Comparison of ENCODE assay signal across 31 mouse cellular contexts in the genomic region with DNA sequence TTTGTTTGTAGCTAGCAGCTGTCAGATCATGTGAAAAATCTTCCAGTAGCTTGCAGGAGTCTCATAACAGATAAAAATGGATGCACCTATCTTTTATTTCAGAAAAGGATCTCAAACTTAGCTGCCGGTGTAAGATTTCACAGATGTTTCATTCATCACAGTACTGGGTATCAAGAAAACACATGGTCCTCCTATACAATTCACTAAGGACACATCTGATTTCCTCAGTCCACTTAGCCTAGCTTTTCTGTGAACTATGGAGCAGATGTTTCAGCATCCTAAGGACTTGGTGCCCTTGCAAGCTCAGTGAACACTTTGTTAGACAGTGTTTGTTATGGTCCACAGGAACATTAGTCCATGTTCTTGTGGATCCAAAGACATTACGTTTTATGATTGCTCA. TPM values are rescaled to one million over a fixed set of nuclear protein-coding genes. Genes with fewer than 3 reads are reported as not detected.
DNase-seq lines count a peak whose midpoint lies in the region; ATAC-seq and TF ChIP-seq lines count a peak whose summit lies in the region.
"Had no signal": no experiment of that assay in that cellular context is flagged by ENCODE, and none has a peak within 500 bp of the region (broad histone marks: within the 10 kb centered on the region; RNA-seq: fewer than 3 reads in every experiment).

No protein-coding gene starts in this region.

- TF ChIP-seq CTCF in heart, postnatal 0 days (IDR thresholded peaks at IDR 0.05; ENCODE audit: low read depth) = no peak

- peaks cover 7% of the 10 kb centered on the region for H3K4me1 ChIP-seq in heart, postnatal 0 days (ENCODE audit: control insufficient read depth, insufficient read depth)
- no peaks in the 10 kb centered on the region for H3K4me1 ChIP-seq in limb, embryonic 13.5 days
- H3K4me1 ChIP-seq in limb, embryonic 10.5 days = peaks cover 3% of the 10 kb centered on the region; the same call in 1 of the 2 replicates
- no peaks in the 10 kb centered on the region for H3K4me1 ChIP-seq in limb, embryonic 14.5 days (ENCODE audit: control insufficient read depth, insufficient read depth, low read length)
- H3K4me1 ChIP-seq: embryonic facial prominence, embryonic 12.5 days had no signal

- H3K4me2 ChIP-seq in heart, postnatal 0 days (ENCODE audit: low read depth, low read length) = no peak overlapping the region
- H3K4me2 ChIP-seq in limb, embryonic 13.5 days (replicated peaks) = no peak overlapping the region
- H3K4me2 ChIP-seq in limb, embryonic 14.5 days (replicated peaks; ENCODE audit: low read depth, low read length, severe bottlenecking) = no peak overlapping the region
- H3K4me2 ChIP-seq: embryonic facial prominence, embryonic 12.5 days; embryonic facial prominence, embryonic 15.5 days; heart, embryonic 11.5 days; hindbrain, embryonic 14.5 days had no signal

- TF ChIP-seq EP300 in heart, postnatal 0 days (IDR thresholded peaks at IDR 0.05; ENCODE audit: low read depth) = no peak

- H3K4me3 ChIP-seq in heart, postnatal 0 days (ENCODE audit: low read depth, low read length) = no peak overlapping the region
- H3K4me3 ChIP-seq in limb, embryonic 13.5 days = no peak overlapping the region
- H3K4me3 ChIP-seq in limb, embryonic 10.5 days = no peak overlapping the region
- H3K4me3 ChIP-seq in limb, embryonic 14.5 days (replicated peaks; ENCODE audit: low read length) = no peak overlapping the region
- H3K4me3 ChIP-seq: embryonic facial prominence, embryonic 12.5 days; embryonic facial prominence, embryonic 15.5 days had no signal

- no peak for DNase-seq in frontal cortex, postnatal 14 days (ENCODE audit: low spot score in 2 of 2)
- no peak for DNase-seq in heart, postnatal 0 days (ENCODE audit: low spot score)
- no peak for DNase-seq in heart, postnatal 4 days
- no peak for DNase-seq in limb, embryonic 10.5 days (ENCODE audit: low spot score)
- no peak for DNase-seq in limb, embryonic 14.5 days (ENCODE audit: low spot score)
- DNase-seq in B cell, adult 2 months = no peak
- DNase-seq: adrenal gland, postnatal 14 days; cerebellum, adult 2 months; cerebellum, adult 9-11 months; cerebellum, postnatal 25 days; forebrain, postnatal 0 days had no signal

- H3K9ac ChIP-seq in heart, postnatal 0 days (replicated peaks; ENCODE audit: low read depth, low read length) = no peak overlapping the region
- H3K9ac ChIP-seq in limb, embryonic 13.5 days = no peak overlapping the region
- H3K9ac ChIP-seq in limb, embryonic 14.5 days (ENCODE audit: low read depth, low read length, severe bottlenecking) = no peak overlapping the region
- H3K9ac ChIP-seq: embryonic facial prominence, embryonic 12.5 days; embryonic facial prominence, embryonic 15.5 days; forebrain, postnatal 0 days; hindbrain, embryonic 14.5 days had no signal

- no peaks in the 10 kb centered on the region for H3K36me3 ChIP-seq in heart, postnatal 0 days (replicated peaks; ENCODE audit: control insufficient read depth, insufficient read depth, low read length)
- no peaks in the 10 kb centered on the region for H3K36me3 ChIP-seq in limb, embryonic 13.5 days
- H3K36me3 ChIP-seq in limb, embryonic 10.5 days = no peaks in the 10 kb centered on the region
- no peaks in the 10 kb centered on the region for H3K36me3 ChIP-seq in limb, embryonic 14.5 days (ENCODE audit: control insufficient read depth, insufficient read depth, low read length)
- H3K36me3 ChIP-seq: embryonic facial prominence, embryonic 12.5 days; embryonic facial prominence, embryonic 15.5 days; G1E had no signal

- 61% methylated on average over 2 of the region's 2 CpGs for WGBS in heart, postnatal 0 days
- 69% methylated on average over 2 of the region's 2 CpGs for WGBS in limb, embryonic 13.5 days
- WGBS in limb, embryonic 10.5 days = 93% methylated on average over 2 of the region's 2 CpGs
- WGBS in limb, embryonic 14.5 days = 93% methylated on average over 2 of the region's 2 CpGs

- no peaks in the 10 kb centered on the region for H3K27me3 ChIP-seq in heart, postnatal 0 days (ENCODE audit: control insufficient read depth, insufficient read depth, low read length)
- H3K27me3 ChIP-seq in limb, embryonic 13.5 days = no peaks in the 10 kb centered on the region
- no peaks in the 10 kb centered on the region for H3K27me3 ChIP-seq in limb, embryonic 10.5 days (ENCODE audit: low read depth, poor library complexity, severe bottlenecking)
- no peaks in the 10 kb centered on the region for H3K27me3 ChIP-seq in limb, embryonic 14.5 days (ENCODE audit: control insufficient read depth, insufficient read depth, low read length)
- H3K27me3 ChIP-seq: CH12.LX; embryonic facial prominence, embryonic 12.5 days; embryonic facial prominence, embryonic 15.5 days had no signal

- peak; percentile 65 for ATAC-seq in frontal cortex, adult (ENCODE audit: low TSS enrichment)
- ATAC-seq in heart, postnatal 0 days (ENCODE audit: insufficient read depth, low read depth) = peak; percentile 67
- ATAC-seq in limb, embryonic 13.5 days (ENCODE audit: low FRiP score, low read depth) = no peak; the same call in 1 of the 2 replicates
- ATAC-seq in limb, embryonic 14.5 days (ENCODE audit: low FRiP score, low read depth) = peak; percentile 55; the same call in 1 of the 2 replicates
- ATAC-seq: forebrain, embryonic 14.5 days; forebrain, postnatal 0 days; hindbrain, postnatal 0 days; inflammation-experienced regulatory T-cells, adult 6 months; intestine, embryonic 16.5 days; Patski had no signal

- peak overlapping the region; percentile 57 for H3K27ac ChIP-seq in heart, postnatal 0 days (ENCODE audit: low read depth)
- H3K27ac ChIP-seq in limb, embryonic 13.5 days = 0 out of 2 replicates have a peak overlapping the region, but pooled peaks have one; percentile 10
- no peak overlapping the region for H3K27ac ChIP-seq in limb, embryonic 10.5 days
- H3K27ac ChIP-seq in limb, embryonic 14.5 days (replicated peaks; ENCODE audit: low read depth, low read length) = no peak overlapping the region
- H3K27ac ChIP-seq: embryonic facial prominence, embryonic 12.5 days; embryonic facial prominence, embryonic 15.5 days; hindbrain, embryonic 14.5 days; hindbrain, postnatal 0 days had no signal

- no peaks in the 10 kb centered on the region for H3K9me3 ChIP-seq in heart, postnatal 0 days (replicated peaks; ENCODE audit: control insufficient read depth, low read length)
- H3K9me3 ChIP-seq in limb, embryonic 13.5 days = no peaks in the 10 kb centered on the region
- H3K9me3 ChIP-seq in limb, embryonic 10.5 days (replicated peaks) = no peaks in the 10 kb centered on the region
- H3K9me3 ChIP-seq in limb, embryonic 14.5 days (ENCODE audit: control insufficient read depth, low read length) = no peaks in the 10 kb centered on the region
- H3K9me3 ChIP-seq: embryonic facial prominence, embryonic 12.5 days; embryonic facial prominence, embryonic 15.5 days; G1E had no signal

- TF ChIP-seq POLR2A in limb, embryonic 14.5 days (IDR thresholded peaks at IDR 0.05; ENCODE audit: borderline replicate concordance, extremely low read depth, insufficient read depth, insufficient read length) = no peak

RNA-seq across cellular contexts. Expression of a gene that starts 33.0 kb away (rescaled TPM):
- not detected in 2 replicates for total RNA-seq in heart, postnatal 0 days (2014; rRNA removed; ENCODE audit: low replicate concordance)
- polyA plus RNA-seq in heart, postnatal 0 days (2015; fragmentation: Nextera tagmentation; extraction: Ambion mirVana) = not detected in 2 replicates
- 1 to 10 TPM; 1.1 TPM for total RNA-seq in heart, postnatal 4 days (2021)
- not detected in 2 replicates for polyA plus RNA-seq in limb, embryonic 13.5 days (2015; fragmentation: Nextera tagmentation; extraction: Ambion mirVana)
- polyA plus RNA-seq in limb, embryonic 10.5 days (2016; fragmentation: Nextera tagmentation; extraction: Ambion mirVana) = not detected in 2 replicates
- polyA plus RNA-seq in limb, embryonic 14.5 days (2012; rRNA removed) = 0.03 TPM in 1 of 2 replicates, not detected in the other
- polyA plus RNA-seq in limb, embryonic 14.5 days (2014; fragmentation: Nextera tagmentation; extraction: Ambion mirVana) = not detected in 2 replicates
- total RNA-seq: forebrain, postnatal 0 days; hindbrain, postnatal 0 days had no signal
- polyA plus RNA-seq: adrenal gland, adult 2 months; cerebellum, adult 2 months; embryonic facial prominence, embryonic 12.5 days; embryonic facial prominence, embryonic 15.5 days; forebrain, embryonic 11.5 days; forebrain, embryonic 14.5 days; forebrain, postnatal 0 days; G1E; gonadal fat pad, adult 2 months; heart, embryonic 11.5 days; heart, embryonic 14.5 days; hindbrain, embryonic 11.5 days; hindbrain, embryonic 14.5 days; hindbrain, postnatal 0 days; inflammation-experienced regulatory T-cells, adult 6 months; intestine, embryonic 16.5 days had no signal

RNA-seq across cellular contexts. Expression of a gene that starts 38.8 kb away (rescaled TPM):
- total RNA-seq in heart, postnatal 0 days (2014; rRNA removed; ENCODE audit: low replicate concordance) = not detected in 2 replicates
- not detected in 2 replicates for polyA plus RNA-seq in heart, postnatal 0 days (2015; fragmentation: Nextera tagmentation; extraction: Ambion mirVana)
- 1 to 10 TPM; 1.1 TPM for total RNA-seq in heart, postnatal 4 days (2021)
- not detected in 2 replicates for polyA plus RNA-seq in limb, embryonic 13.5 days (2015; fragmentation: Nextera tagmentation; extraction: Ambion mirVana)
- not detected in 2 replicates for polyA plus RNA-seq in limb, embryonic 10.5 days (2016; fragmentation: Nextera tagmentation; extraction: Ambion mirVana)
- 0.03 TPM in 1 of 2 replicates, not detected in the other for polyA plus RNA-seq in limb, embryonic 14.5 days (2012; rRNA removed)
- not detected in 2 replicates for polyA plus RNA-seq in limb, embryonic 14.5 days (2014; fragmentation: Nextera tagmentation; extraction: Ambion mirVana)
- total RNA-seq: forebrain, postnatal 0 days; hindbrain, postnatal 0 days had no signal
- polyA plus RNA-seq: adrenal gland, adult 2 months; cerebellum, adult 2 months; embryonic facial prominence, embryonic 12.5 days; embryonic facial prominence, embryonic 15.5 days; forebrain, embryonic 11.5 days; forebrain, embryonic 14.5 days; forebrain, postnatal 0 days; G1E; gonadal fat pad, adult 2 months; heart, embryonic 11.5 days; heart, embryonic 14.5 days; hindbrain, embryonic 11.5 days; hindbrain, embryonic 14.5 days; hindbrain, postnatal 0 days; inflammation-experienced regulatory T-cells, adult 6 months; intestine, embryonic 16.5 days had no signal

RNA-seq across cellular contexts. Expression of a gene that starts 44.6 kb away (rescaled TPM):
- not detected in 2 replicates for total RNA-seq in heart, postnatal 0 days (2014; rRNA removed; ENCODE audit: low replicate concordance)
- polyA plus RNA-seq in heart, postnatal 0 days (2015; fragmentation: Nextera tagmentation; extraction: Ambion mirVana) = not detected in 2 replicates
- 1 to 10 TPM; 1.1 TPM for total RNA-seq in heart, postnatal 4 days (2021)
- polyA plus RNA-seq in limb, embryonic 13.5 days (2015; fragmentation: Nextera tagmentation; extraction: Ambion mirVana) = not detected in 2 replicates
- polyA plus RNA-seq in limb, embryonic 10.5 days (2016; fragmentation: Nextera tagmentation; extraction: Ambion mirVana) = not detected in 2 replicates
- polyA plus RNA-seq in limb, embryonic 14.5 days (2012; rRNA removed) = 0.03 TPM in 1 of 2 replicates, not detected in the other
- polyA plus RNA-seq in limb, embryonic 14.5 days (2014; fragmentation: Nextera tagmentation; extraction: Ambion mirVana) = not detected in 2 replicates
- total RNA-seq: forebrain, postnatal 0 days; hindbrain, postnatal 0 days had no signal
- polyA plus RNA-seq: adrenal gland, adult 2 months; cerebellum, adult 2 months; embryonic facial prominence, embryonic 12.5 days; embryonic facial prominence, embryonic 15.5 days; forebrain, embryonic 11.5 days; forebrain, embryonic 14.5 days; forebrain, postnatal 0 days; G1E; gonadal fat pad, adult 2 months; heart, embryonic 11.5 days; heart, embryonic 14.5 days; hindbrain, embryonic 11.5 days; hindbrain, embryonic 14.5 days; hindbrain, postnatal 0 days; inflammation-experienced regulatory T-cells, adult 6 months; intestine, embryonic 16.5 days had no signal

RNA-seq across cellular contexts. Expression of a gene that starts 50.4 kb away (rescaled TPM):
- total RNA-seq in heart, postnatal 0 days (2014; rRNA removed; ENCODE audit: low replicate concordance) = not detected in 2 replicates
- not detected in 2 replicates for polyA plus RNA-seq in heart, postnatal 0 days (2015; fragmentation: Nextera tagmentation; extraction: Ambion mirVana)
- 1 to 10 TPM; 1.1 TPM for total RNA-seq in heart, postnatal 4 days (2021)
- polyA plus RNA-seq in limb, embryonic 13.5 days (2015; fragmentation: Nextera tagmentation; extraction: Ambion mirVana) = not detected in 2 replicates
- polyA plus RNA-seq in limb, embryonic 10.5 days (2016; fragmentation: Nextera tagmentation; extraction: Ambion mirVana) = not detected in 2 replicates
- polyA plus RNA-seq in limb, embryonic 14.5 days (2012; rRNA removed) = 0.03 TPM in 1 of 2 replicates, not detected in the other
- polyA plus RNA-seq in limb, embryonic 14.5 days (2014; fragmentation: Nextera tagmentation; extraction: Ambion mirVana) = not detected in 2 replicates
- total RNA-seq: forebrain, postnatal 0 days; hindbrain, postnatal 0 days had no signal
- polyA plus RNA-seq: adrenal gland, adult 2 months; cerebellum, adult 2 months; embryonic facial prominence, embryonic 12.5 days; embryonic facial prominence, embryonic 15.5 days; forebrain, embryonic 11.5 days; forebrain, embryonic 14.5 days; forebrain, postnatal 0 days; G1E; gonadal fat pad, adult 2 months; heart, embryonic 11.5 days; heart, embryonic 14.5 days; hindbrain, embryonic 11.5 days; hindbrain, embryonic 14.5 days; hindbrain, postnatal 0 days; inflammation-experienced regulatory T-cells, adult 6 months; intestine, embryonic 16.5 days had no signal

RNA-seq across cellular contexts. Expression of a gene that starts 56.2 kb away (rescaled TPM):
- total RNA-seq in heart, postnatal 0 days (2014; rRNA removed; ENCODE audit: low replicate concordance) = not detected in 2 replicates
- not detected in 2 replicates for polyA plus RNA-seq in heart, postnatal 0 days (2015; fragmentation: Nextera tagmentation; extraction: Ambion mirVana)
- not detected for total RNA-seq in heart, postnatal 4 days (2021)
- not detected in 2 replicates for polyA plus RNA-seq in limb, embryonic 13.5 days (2015; fragmentation: Nextera tagmentation; extraction: Ambion mirVana)
- polyA plus RNA-seq in limb, embryonic 10.5 days (2016; fragmentation: Nextera tagmentation; extraction: Ambion mirVana) = not detected in 2 replicates
- polyA plus RNA-seq in limb, embryonic 14.5 days (2012; rRNA removed) = not detected in 2 replicates
- polyA plus RNA-seq in limb, embryonic 14.5 days (2014; fragmentation: Nextera tagmentation; extraction: Ambion mirVana) = not detected in 2 replicates
- total RNA-seq: adrenal gland, postnatal 14 days; adrenal gland, postnatal 4 days; common myeloid progenitor, adult 5-6 weeks; forebrain, postnatal 0 days; G1E; hindbrain, postnatal 0 days had no signal
- polyA plus RNA-seq: adrenal gland, adult 2 months; cerebellum, adult 2 months; embryonic facial prominence, embryonic 12.5 days; embryonic facial prominence, embryonic 15.5 days; forebrain, embryonic 11.5 days; forebrain, embryonic 14.5 days; forebrain, postnatal 0 days; G1E; gonadal fat pad, adult 2 months; heart, embryonic 11.5 days; heart, embryonic 14.5 days; hindbrain, embryonic 11.5 days; hindbrain, embryonic 14.5 days; hindbrain, postnatal 0 days; inflammation-experienced regulatory T-cells, adult 6 months; intestine, embryonic 16.5 days; Patski had no signal

Comparison
In these comparisons a context has a peak if more than half of its experiments do, and no peak if none do; other contexts are left out.
1. H3K27ac ChIP-seq: peak in heart, postnatal 0 days (single experiment) and limb, embryonic 13.5 days (single experiment); none in limb, embryonic 10.5 days (single experiment) and limb, embryonic 14.5 days (single experiment).